Mouse (Mus musculus) hindbrain, embryonic 11.5 days (tissue): ENCODE data around the gene Pdk3. TPM values are rescaled to one million over a fixed set of nuclear protein-coding genes. Genes with fewer than 3 reads are reported as not detected.

Experiments used
- ATAC-seq: fragments of 200-750 bp; cut with Nextera tagmentation; 2 replicates; pipeline ENCODE4 v1.8.0; 2017; ENCODE audit warnings: mild to moderate bottlenecking, moderate TSS enrichment, moderate library complexity; ENCODE audit not compliant: low FRiP score
- DNase-seq: peaks from one replicate; pipeline ENCODE4 v3.0.0-alpha.2; 2015; ENCODE audit warnings: low spot score
- H3K27ac ChIP-seq: fragments of 300-500 bp; sonication (generic); 2 replicates; pipeline ENCODE4 v1.5.1; 2014; ENCODE audit warnings: mild to moderate bottlenecking, low read depth, low read length
- H3K27me3 ChIP-seq: fragments of 300-500 bp; sonication (generic); 2 replicates; pipeline ENCODE4 v1.6.1; 2014; ENCODE audit warnings: mild to moderate bottlenecking, low read length, moderate library complexity, mixed read lengths; ENCODE audit not compliant: control insufficient read depth, insufficient read depth
- H3K36me3 ChIP-seq: fragments of 300-500 bp; sonication (generic); 2 replicates; pipeline ENCODE4 v1.6.1; 2014; ENCODE audit warnings: mild to moderate bottlenecking, low read length, moderate library complexity, mixed read lengths; ENCODE audit not compliant: control insufficient read depth, insufficient read depth
- H3K4me1 ChIP-seq: fragments of 300-500 bp; sonication (generic); replicated peaks from 2 replicates; pipeline ENCODE4 v1.6.1; 2014; ENCODE audit warnings: low read length, mixed read lengths; ENCODE audit not compliant: control insufficient read depth, insufficient read depth
- H3K4me2 ChIP-seq: fragments of 300-500 bp; sonication (generic); replicated peaks from 2 replicates; pipeline ENCODE4 v1.6.1; 2014; ENCODE audit warnings: mild to moderate bottlenecking, low read depth, low read length
- H3K4me3 ChIP-seq: fragments of 300-500 bp; sonication (generic); 2 replicates; pipeline ENCODE4 v1.5.1; 2014; ENCODE audit warnings: low read depth, low read length
- H3K9ac ChIP-seq: fragments of 300-500 bp; sonication (generic); 2 replicates; pipeline ENCODE4 v1.6.1; 2014; ENCODE audit warnings: low read depth, low read length
- H3K9me3 ChIP-seq: fragments of 300-500 bp; sonication (generic); 2 replicates; pipeline ENCODE4 v1.6.1; 2016; ENCODE audit warnings: low read length; ENCODE audit not compliant: control insufficient read depth
- WGBS: fragments of 180-500 bp; shearing (Covaris S2); extraction: QIAGEN DNeasy Blood & Tissue Kit; methylation state at CpG from one replicate; pipeline ENCODE4 v1.1.7; 2014; 5-methylcytosine and 5-hydroxymethylcytosine counted together
- polyA plus RNA-seq: library from polyadenylated mRNA; unstranded; fragments of >200 nt; fragmentation: Nextera tagmentation; extraction: Ambion mirVana; gene quantifications from 2 replicates; pipeline ENCODE4 v1.2.1, GENCODE M21; 2014

Gene Pdk3
- polyA plus RNA-seq, 1 experiment from 2014 or later, result 68.7 TPM

DNA sequence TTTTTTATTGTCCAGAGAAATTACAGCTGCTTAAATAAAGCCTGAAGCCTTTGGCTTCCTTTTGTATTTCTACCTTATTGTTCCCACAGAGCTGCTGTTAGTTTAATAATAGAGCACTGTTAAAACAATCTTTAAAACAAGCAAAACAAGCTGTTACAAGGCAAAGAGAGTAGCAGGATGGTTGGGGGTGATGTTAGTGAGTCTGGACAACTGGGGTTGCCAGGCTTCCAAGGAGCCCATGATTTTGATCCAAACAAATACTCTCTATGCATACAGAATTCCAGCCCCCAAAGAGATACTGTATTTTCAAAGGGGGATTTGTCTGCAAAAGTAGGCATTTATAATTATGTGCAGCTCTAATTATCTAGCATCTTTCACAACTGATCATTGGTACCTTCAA is 99.6 kb downstream of the Pdk3 start:
- H3K27me3 ChIP-seq, result no peaks in the 10 kb centered on the region
- no peak overlapping the region for H3K9ac ChIP-seq
- no peaks in the 10 kb centered on the region for H3K36me3 ChIP-seq
- H3K4me2 ChIP-seq, result no peak overlapping the region
- H3K4me3 ChIP-seq, result no peak overlapping the region
- ATAC-seq (no peak), DNase-seq (no peak)
- H3K9me3 ChIP-seq, result no peaks in the 10 kb centered on the region
- no peak overlapping the region for H3K27ac ChIP-seq
- H3K4me1 ChIP-seq, result no peaks in the 10 kb centered on the region

DNA sequence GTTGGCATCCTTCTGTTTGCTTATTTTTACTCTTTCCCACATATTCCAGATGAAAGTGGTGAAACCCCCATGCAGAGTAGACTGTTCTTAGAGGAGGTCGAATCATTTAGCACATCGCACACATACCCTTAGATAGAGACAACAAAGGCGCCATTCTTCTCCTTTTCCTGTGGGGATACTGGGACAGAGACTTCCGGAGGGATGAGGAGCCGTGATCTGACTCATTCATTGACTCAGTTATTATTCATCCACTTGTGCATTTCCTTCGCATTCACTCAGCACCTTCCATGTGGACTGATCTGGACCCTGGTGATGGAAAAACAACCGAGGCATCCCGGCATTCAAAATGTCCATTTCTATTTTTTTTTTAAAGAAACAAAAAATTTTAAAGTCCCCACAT is 101.1 kb downstream of the Pdk3 start:
- no peaks in the 10 kb centered on the region for H3K27me3 ChIP-seq
- H3K27ac ChIP-seq, result no peak overlapping the region
- WGBS, result 71% methylated on average over 8 of the region's 8 CpGs
- no peak overlapping the region for H3K9ac ChIP-seq
- no peak overlapping the region for H3K4me3 ChIP-seq
- no peaks in the 10 kb centered on the region for H3K4me1 ChIP-seq
- H3K9me3 ChIP-seq, result no peaks in the 10 kb centered on the region
- DNase-seq (no peak), ATAC-seq (no peak)
- no peaks in the 10 kb centered on the region for H3K36me3 ChIP-seq
- H3K4me2 ChIP-seq, result no peak overlapping the region

- WGBS, result 86% methylated on average over 1 of the region's 1 CpGs
- H3K36me3 ChIP-seq, result no peaks in the 10 kb centered on the region
- DNase-seq (no peak), ATAC-seq (no peak)
- H3K4me3 ChIP-seq, result no peak overlapping the region
- H3K4me1 ChIP-seq, result no peaks in the 10 kb centered on the region
- H3K27me3 ChIP-seq, result no peaks in the 10 kb centered on the region
- H3K9ac ChIP-seq, result no peak overlapping the region
- H3K9me3 ChIP-seq, result no peaks in the 10 kb centered on the region
- no peak overlapping the region for H3K4me2 ChIP-seq
- no peak overlapping the region for H3K27ac ChIP-seq
Observed at GRCm38 (mm10) chrX:93729529-93729928, 102.5 kb downstream of the Pdk3 start.

Other genes with a start within 250 kb of the Pdk3 start
- gene Pola1, start 200.0 kb downstream of the Pdk3 start, polyA plus RNA-seq, result 19.2 and 21.9 TPM in 2 replicates
- gene Pcyt1b, start 177.3 kb downstream of the Pdk3 start, polyA plus RNA-seq, result 11.2 and 12.6 TPM in 2 replicates
- 0.07 TPM in 1 of 2 replicates, not detected in the other for gene AU015836, start 136.5 kb upstream of the Pdk3 start, polyA plus RNA-seq